Mouse (Mus musculus): ENCODE measurements around the gene Rgs7. TPM values are rescaled to one million over a fixed set of nuclear protein-coding genes. Genes with fewer than 3 reads are reported as not detected.

Rgs7 gene
- total RNA-seq, 2 experiments from 2014 or later: 2.1 to 2.6 TPM

DNA sequence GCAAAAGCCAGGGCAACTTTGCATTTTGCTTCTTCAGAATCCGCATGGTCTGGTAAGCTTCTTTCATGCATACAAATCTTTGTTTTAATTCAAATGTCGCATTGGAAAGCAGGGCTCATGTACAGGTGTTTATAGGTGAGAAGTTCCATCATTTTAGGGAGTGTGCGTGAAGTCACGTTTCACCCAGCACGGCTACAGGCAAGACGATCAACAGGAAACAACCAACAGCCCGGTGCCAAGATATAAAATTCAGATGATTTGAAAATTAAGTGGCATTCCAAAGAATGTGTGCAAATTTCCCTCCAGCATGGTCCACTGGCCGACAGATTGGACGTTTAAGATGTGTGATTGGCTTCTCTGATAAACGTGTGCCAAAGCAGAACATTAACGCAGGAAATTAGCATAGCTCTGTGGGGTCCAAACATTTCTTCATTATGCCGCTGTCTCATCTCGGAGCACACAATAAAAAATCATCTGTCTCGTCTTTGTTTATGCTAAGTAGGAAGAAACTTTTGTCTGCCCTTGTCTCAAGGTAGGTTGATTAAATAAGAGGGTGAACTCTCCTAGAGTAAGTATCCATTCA is 58.6 kb downstream of the Rgs7 start:
- DNase-seq (ENCODE audit: low spot score): no peak
- intact Hi-C loops (cut with DNase I): no loop called here

DNA sequence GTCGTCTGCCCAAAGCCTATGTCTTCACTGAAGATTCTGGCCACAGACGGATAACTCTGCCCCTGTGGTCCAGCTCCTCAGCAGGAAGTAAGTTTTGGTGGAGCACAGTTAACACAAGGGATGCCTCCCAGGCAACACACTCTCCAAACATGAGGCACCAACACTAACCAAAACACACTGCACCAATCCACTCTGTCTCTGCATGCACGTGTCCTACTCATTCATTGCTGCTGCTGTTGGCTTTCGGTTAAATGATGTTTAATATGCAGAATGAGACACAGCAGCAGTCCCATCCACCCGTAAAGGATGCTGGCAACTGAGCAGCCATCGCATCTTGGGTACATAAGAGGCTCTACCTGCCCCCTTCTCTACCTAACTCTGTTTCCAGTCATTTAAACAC is 59.2 kb downstream of the Rgs7 start:
- no peak for DNase-seq (ENCODE audit: low spot score)
- intact Hi-C loops (cut with DNase I): no loop called here

GRCm38 (mm10) chr1:175431356-175432053 is 60.8 kb downstream of the Rgs7 start:
- DNase-seq (ENCODE audit: low spot score): no peak
- intact Hi-C loops (cut with DNase I): no loop called here

DNA sequence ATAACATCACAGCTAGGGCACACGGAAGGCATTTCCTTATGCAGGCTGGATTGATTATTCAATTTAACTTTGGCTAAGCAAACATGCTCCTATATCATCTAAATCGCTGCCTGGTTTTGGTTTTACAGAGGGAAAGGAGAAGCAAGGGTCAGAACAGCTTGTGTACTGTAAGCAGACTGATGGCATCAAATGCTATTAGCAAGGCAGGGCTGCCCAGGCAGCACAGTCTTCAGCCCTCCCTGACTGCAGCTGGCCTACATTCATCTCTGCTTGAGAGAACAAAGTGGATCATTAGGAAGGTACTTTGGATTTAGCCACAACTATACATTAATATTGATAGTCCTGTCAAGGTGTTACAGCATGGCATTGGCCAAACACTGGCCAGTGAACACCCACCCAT is 65.2 kb downstream of the Rgs7 start:
- no peak for DNase-seq (ENCODE audit: low spot score)
- intact Hi-C loops (cut with DNase I): no loop called here

- no peak for DNase-seq (ENCODE audit: low spot score)
Observed at GRCm38 (mm10) chr1:175426393-175426792, 65.9 kb downstream of the Rgs7 start.

DNA sequence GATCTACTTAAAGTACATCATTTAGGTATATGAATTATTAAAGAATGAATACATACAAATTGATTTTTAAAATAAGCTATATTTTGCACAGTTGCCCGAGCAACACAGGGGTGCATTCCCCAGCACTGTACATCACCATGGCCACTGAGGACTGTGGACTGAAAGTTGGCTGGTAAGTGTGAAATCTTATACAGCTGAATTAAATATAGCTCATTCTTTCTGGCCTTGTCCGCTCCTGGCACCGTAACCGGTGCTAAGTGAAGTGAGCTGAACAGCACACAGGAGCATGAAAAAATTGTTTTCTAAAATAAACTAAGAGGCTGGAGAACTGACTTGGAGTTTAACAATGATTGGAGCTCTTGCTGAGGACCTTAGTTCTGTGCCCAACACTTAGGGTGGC is 71.4 kb downstream of the Rgs7 start:
- intact Hi-C loops (cut with DNase I): no loop called here
- DNase-seq (ENCODE audit: low spot score): no peak

More at GRCm38 (mm10) chr1:175426393-175426792, 65.9 kb downstream of the Rgs7 start:
- intact Hi-C loops (cut with DNase I): no loop called here

GRCm38 (mm10) chr1:175415728-175416127 is 76.6 kb downstream of the Rgs7 start:
- DNase-seq (ENCODE audit: low spot score): no peak
- intact Hi-C loops (cut with DNase I): no loop called here

- no peak for DNase-seq (ENCODE audit: low spot score)
- intact Hi-C loops (cut with DNase I): no loop called here
Observed at GRCm38 (mm10) chr1:175410399-175410798, 81.9 kb downstream of the Rgs7 start.

DNA sequence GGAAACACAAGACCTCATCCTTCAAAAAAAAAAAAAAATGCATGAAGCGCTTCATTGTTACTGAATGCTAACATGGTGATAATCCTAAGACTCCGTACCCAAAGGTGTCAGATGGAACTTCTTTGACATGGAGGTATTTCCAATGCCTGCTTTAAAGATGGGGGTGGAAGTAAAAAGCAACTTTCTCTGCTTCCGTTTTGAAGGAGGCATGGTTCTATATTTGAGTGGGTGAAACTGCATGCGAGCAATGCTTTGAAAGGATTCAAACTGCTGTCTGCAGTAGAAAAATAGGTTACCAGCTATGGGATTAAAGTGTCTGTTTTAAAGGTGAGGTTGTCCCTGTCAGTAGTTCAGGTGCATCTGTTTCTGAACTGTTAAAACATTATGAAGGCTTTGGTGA is 100.4 kb downstream of the Rgs7 start:
- intact Hi-C loops (cut with DNase I): no loop called here
- DNase-seq (ENCODE audit: low spot score): no peak

DNA sequence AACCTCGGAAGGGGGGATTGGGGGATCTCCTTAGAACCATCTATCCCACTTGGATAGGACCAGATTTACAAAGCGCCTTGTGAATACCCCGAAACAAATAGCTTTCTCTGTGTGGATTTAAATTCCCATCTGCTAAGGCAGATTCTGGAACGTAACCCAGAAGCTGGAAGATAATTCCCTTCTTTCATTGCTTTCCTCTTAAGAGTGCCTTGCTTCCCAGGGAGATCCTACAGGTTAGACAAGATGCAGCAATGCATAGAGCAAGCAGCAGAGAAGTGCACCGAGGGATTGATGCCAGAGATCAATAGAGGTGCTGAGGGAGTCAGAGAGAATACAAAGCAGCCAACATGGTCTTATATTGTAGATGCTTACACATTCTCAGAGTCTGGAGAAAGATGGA is 103.0 kb downstream of the Rgs7 start:
- no peak for DNase-seq (ENCODE audit: low spot score)
- intact Hi-C loops (cut with DNase I): no loop called here

DNA sequence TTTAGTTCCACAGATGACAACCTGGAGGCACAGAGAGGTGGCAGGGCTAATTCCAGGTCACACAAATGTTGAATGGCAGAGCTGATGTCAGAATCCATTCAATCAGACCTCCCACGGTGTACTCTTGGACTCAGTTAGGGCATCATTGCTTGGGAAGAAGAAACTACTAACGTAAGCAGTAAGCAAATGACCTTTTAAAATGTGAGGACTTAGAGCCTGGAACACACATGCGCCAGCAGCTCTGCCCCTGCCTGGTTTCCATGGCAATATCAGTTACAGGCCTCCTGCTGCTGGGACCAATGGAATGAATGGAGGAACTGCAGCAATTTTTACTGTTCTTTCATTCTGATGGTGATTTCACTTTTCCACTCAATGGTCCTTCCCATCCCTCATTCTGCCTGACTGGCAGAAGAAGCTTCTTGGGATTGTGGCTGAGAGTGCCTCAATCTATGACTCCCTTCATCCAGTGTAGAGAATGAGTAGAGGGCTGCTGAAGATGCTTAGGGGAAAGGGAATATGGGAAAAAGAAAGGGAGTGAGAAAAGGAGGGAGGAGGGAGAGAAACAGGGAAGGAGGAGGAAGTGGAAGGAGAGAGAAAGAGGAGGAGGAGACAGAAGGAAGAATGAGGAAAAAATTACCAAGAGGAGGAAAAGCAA is 106.6 kb downstream of the Rgs7 start:
- intact Hi-C loops (cut with DNase I): no loop called here
- no peak for DNase-seq (ENCODE audit: low spot score)

GRCm38 (mm10) chr1:175372571-175372970 is 119.7 kb downstream of the Rgs7 start:
- no peak for DNase-seq (ENCODE audit: low spot score)
- intact Hi-C loops (cut with DNase I): no loop called here

DNA sequence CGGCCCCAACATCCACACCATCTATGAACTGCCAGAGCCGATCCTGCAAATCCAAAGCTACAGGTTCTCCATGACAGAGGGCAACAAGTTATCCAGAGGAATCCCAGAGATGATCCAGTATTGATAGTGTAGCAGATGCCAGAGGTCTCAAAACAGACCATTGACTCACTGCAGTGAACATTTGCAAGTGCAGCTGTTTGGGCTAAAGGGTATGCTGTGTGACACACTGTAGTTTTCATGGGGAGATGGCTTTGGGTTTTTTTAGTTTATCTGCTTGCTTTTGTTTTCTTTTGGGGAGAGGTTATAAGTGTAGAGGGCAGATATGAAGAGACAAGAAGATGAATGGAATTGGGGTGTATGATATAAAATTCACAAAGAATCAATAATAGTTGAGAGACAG is 124.2 kb downstream of the Rgs7 start:
- intact Hi-C loops (cut with DNase I): no loop called here
- no peak for DNase-seq (ENCODE audit: low spot score)

GRCm38 (mm10) chr1:175363606-175364005 is 128.7 kb downstream of the Rgs7 start:
- no peak for DNase-seq (ENCODE audit: low spot score)
- intact Hi-C loops (cut with DNase I): no loop called here

GRCm38 (mm10) chr1:175359411-175360366 is 132.6 kb downstream of the Rgs7 start:
- DNase-seq (ENCODE audit: low spot score): peak; percentile 12
- intact Hi-C loops (cut with DNase I): no loop called here

GRCm38 (mm10) chr1:175352921-175353320 is 139.4 kb downstream of the Rgs7 start:
- no peak for DNase-seq (ENCODE audit: low spot score)
- intact Hi-C loops (cut with DNase I): no loop called here

- no peak for DNase-seq (ENCODE audit: low spot score)
- intact Hi-C loops (cut with DNase I): no loop called here
Observed at GRCm38 (mm10) chr1:175346162-175346561, 146.1 kb downstream of the Rgs7 start.

- DNase-seq (ENCODE audit: low spot score): no peak
- intact Hi-C loops (cut with DNase I): no loop called here
Observed at GRCm38 (mm10) chr1:175336191-175336590, 156.1 kb downstream of the Rgs7 start.

DNA sequence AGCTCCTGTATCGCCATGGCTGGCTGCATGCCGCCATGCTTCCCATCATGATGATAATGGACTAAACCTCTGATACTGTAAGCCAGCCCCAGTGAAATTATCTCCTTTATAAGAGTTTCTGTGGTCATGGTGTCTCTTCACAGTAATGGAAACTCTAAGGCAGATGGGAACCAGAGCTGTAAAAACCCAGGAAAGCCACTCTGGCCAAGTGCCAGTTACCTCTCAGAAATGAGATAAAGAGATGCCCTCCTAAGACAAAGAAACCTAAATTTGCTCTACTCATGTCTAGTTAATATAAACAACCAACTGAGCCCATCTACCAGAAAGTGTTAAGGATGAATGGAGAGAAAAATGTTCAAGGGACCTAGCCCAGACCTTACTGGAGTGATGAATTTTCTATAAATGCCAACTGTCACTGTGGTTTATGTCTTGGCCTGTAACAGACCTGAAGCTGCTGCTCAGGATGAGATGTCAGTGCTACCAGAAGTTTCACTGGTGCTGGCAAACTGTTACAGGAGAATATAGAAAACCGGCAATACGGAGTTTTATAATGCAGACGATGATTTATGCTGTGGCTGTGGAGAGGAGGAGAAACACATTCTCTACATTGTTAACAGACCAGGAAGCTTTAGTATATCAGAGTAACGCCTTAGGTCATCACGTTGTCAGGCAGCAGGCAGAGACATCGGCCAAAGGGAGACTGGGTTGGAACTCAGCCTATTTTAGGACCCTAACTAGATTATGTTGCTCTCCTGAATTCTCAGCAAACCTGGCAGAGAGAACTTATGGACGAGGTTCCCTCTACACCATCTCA is 159.1 kb downstream of the Rgs7 start:
- no peak for DNase-seq (ENCODE audit: low spot score)
- intact Hi-C loops (cut with DNase I): no loop called here
